Mouse (Mus musculus): ENCODE results near the gene Lin52.
A peak's percentile ranks its signal among the peaks of the same experiment; 100 is the strongest.
"Not testable (repeated sequence)": the region's sequence is repeated elsewhere in the genome, so short reads cannot be mapped to it uniquely, and the experiment has no call there.

The Lin52 gene

GRCm38 (mm10) chr12:84539537-84539936 is 88.3 kb downstream of the Lin52 start:
- not testable (repeated sequence) for DNase-seq (ENCODE audit: inconsistent ontology term)

- peak; percentile 83 for DNase-seq (ENCODE audit: inconsistent ontology term)
Measured at GRCm38 (mm10) chr12:84541391-84541958, 90.3 kb downstream of the Lin52 start.

- peak; percentile 63 for DNase-seq (ENCODE audit: inconsistent ontology term)
Measured at GRCm38 (mm10) chr12:84546028-84546427, 94.8 kb downstream of the Lin52 start.

- no peak for DNase-seq (ENCODE audit: inconsistent ontology term)
Measured at GRCm38 (mm10) chr12:84546577-84547085, 95.4 kb downstream of the Lin52 start.

DNA sequence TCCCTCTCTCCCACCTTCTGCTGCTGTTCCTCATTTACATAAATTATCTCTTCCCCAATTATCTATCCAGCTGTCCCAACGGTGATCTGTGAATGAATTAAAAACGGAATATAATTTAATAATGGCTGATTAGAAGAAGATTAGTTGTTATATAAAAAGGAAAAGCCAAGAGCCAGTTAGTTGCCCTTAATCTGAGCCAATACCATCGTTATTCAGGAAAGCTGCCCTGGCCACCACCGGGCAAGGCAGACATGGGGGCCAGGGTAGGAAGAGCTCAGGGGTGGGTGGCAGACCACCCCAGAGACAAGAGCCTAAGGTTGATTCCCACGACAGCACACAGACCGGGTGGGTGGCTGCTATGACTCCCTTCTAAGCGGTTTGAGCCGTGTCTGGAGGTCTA is 97.0 kb downstream of the Lin52 start:
- DNase-seq (ENCODE audit: inconsistent ontology term): no peak

- DNase-seq (ENCODE audit: inconsistent ontology term): no peak
Measured at GRCm38 (mm10) chr12:84555218-84555617, 104.0 kb downstream of the Lin52 start.

GRCm38 (mm10) chr12:84562558-84562957 is 111.3 kb downstream of the Lin52 start:
- no peak for DNase-seq (ENCODE audit: inconsistent ontology term)

DNA sequence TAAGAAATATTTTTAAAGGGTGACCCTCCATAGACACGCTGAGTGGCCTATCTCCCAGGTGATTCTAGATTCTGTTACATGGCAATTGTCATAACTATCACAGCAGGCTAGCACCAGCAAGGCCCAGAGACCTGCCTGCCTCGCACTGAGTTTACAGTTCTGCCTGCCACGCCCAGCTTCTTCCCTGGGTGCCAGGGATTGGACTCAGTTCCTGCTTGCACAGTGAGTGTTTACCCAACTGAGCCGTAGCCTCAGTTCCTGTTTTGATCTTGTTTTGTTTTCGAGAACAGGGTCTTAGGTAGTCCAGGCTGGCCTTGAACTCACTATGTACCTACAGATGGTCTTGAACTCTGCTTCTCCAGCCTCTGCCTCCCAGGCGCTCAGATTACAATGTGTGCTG is 116.4 kb downstream of the Lin52 start:
- no peak for DNase-seq (ENCODE audit: inconsistent ontology term)

DNA sequence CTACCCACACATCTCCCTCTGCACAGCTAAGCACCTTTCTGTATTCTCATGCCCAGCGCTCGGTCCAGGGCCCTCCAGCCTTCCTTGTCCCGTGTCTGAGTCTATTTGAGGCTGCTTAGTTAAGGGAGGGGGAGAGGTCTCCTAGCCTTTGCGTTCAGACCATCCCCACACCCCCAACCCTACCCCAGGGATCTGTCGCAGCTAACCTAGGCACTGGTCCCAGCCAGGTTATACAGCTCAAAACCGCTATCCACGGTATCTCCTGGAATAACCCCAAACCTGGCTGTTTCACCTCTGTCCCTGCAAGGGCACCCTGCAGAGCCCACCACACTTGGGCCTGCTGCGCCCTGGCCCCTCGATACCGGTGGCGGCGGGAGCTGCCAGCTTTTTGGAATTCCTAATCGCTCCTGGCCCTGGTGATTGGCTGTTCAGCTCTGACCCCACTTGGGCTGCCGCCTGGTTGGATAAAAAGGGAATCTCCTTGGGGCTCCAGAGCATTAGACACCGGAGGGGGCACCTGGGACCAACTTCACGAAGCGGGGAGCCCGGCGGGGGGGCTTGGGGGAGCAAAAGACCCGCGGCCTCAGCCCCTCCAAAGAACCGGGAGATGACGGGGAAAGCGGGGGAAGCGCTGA is 118.2 kb downstream of the Lin52 start, which contains the start of gene Vsx2:
TSS of gene Vsx2 (plus strand) at position 427 of the 635 bp plus-strand sequence.
- DNase-seq (ENCODE audit: inconsistent ontology term): peak; percentile 82

DNA sequence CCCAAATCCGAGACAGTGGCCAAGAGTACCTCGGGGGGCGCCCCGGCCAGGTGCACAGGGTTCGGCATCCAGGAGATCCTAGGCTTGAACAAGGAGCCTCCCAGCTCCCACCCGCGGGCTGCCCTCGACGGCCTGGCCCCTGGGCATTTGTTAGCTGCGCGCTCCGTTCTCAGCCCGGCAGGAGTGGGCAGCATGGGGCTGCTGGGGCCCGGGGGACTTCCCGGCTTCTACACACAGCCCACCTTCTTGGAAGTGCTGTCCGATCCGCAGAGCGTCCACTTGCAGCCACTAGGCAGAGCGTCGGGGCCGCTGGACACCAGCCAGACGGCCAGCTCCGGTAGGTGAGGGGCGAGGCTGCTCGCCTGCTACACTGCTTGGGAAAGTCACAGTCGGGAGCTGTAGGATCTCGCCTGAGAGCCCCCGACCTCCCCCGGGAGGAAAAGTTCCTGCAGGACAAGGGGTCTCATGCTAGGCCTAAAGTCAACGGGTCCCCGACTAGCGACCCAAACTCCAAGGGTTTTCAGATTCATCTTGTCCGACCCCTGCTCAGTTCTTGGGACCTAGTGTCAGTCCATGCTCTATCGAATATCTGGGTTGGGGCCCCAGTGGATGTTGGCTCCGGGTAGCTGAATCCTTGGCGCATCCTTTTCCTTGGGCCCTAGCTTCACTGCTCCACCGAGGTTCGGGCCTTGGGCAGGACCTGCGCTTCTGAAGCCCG is 118.9 kb downstream of the Lin52 start:
- DNase-seq (ENCODE audit: inconsistent ontology term): peak; percentile 59

- DNase-seq (ENCODE audit: inconsistent ontology term): peak; percentile 45
Measured at GRCm38 (mm10) chr12:84570694-84571415, 119.6 kb downstream of the Lin52 start.

GRCm38 (mm10) chr12:84571466-84572340 is 120.5 kb downstream of the Lin52 start:
- DNase-seq (ENCODE audit: inconsistent ontology term): peak; percentile 53

- DNase-seq (ENCODE audit: inconsistent ontology term): peak; percentile 22
Measured at GRCm38 (mm10) chr12:84572341-84572720, 121.1 kb downstream of the Lin52 start.

- DNase-seq (ENCODE audit: inconsistent ontology term): no peak
Measured at GRCm38 (mm10) chr12:84573094-84573493, 121.9 kb downstream of the Lin52 start.

DNA sequence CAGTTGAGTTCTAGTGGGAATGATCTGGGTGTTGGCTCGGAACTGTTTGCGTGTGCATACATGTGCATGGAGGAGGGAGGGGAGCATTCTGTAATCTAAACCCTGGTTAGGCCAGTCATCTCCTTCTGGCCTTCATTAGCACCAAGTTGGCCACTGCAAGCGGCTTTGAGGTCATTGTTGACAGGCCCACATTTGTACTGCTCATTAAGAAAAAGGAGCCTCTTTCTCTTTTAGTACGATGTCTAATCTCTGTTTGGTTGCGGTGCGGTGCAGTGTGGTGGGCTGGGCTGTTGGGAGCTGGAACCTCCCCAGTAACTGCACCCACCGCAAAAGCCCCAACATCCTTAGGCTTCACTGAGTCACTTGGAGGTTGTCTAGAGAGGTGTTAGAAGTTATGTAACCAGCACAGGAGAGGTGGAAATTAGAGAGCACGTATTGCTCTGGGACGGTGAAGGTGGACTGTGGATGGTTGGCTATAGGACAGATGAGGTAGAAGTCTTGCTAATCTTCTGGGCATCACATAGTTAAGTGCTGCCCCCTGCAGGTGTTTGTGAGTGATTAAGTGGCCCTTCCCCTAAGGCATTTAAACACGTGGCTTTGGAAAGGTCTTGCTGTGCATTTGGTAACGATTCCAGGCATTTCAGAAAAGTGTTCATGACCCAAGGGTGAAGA is 126.7 kb downstream of the Lin52 start:
- DNase-seq (ENCODE audit: inconsistent ontology term): peak; percentile 80

DNA sequence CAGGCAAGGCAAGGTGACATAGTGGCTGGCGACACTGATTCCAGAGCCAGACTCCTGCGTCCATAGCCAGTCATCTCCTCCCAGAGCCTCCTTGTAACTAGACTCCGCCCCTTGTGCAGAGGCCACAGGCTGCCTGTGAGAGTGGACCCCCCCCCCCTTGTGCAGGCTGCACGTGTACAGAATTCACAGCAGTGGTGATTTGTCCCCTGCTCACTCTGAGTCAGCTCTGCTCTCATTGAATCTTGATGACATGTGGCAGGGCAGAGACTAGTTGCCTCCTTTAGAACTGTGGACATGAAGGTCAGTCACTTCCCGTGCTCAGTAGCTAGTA is 127.2 kb downstream of the Lin52 start:
- peak; percentile 89 for DNase-seq (ENCODE audit: inconsistent ontology term)

DNA sequence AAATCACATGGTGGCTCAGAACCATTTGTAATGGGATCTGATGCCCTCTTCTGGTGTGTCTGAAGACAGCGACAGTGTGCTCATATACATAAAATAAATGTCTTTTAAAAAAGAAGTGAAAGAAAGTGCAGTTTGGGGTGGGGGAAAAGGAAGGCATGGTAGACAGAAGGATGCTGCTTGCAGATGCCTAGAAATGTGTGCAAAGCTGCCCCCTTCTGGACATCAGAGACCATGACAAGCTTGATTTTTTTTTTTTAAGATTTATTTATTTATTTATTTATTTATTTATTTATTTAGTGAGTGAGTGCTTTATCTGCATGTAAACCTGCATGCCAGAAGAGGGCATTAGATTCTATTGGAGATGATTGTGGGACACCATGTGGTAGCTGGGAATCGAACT is 130.1 kb downstream of the Lin52 start:
- no peak for DNase-seq (ENCODE audit: inconsistent ontology term)

DNA sequence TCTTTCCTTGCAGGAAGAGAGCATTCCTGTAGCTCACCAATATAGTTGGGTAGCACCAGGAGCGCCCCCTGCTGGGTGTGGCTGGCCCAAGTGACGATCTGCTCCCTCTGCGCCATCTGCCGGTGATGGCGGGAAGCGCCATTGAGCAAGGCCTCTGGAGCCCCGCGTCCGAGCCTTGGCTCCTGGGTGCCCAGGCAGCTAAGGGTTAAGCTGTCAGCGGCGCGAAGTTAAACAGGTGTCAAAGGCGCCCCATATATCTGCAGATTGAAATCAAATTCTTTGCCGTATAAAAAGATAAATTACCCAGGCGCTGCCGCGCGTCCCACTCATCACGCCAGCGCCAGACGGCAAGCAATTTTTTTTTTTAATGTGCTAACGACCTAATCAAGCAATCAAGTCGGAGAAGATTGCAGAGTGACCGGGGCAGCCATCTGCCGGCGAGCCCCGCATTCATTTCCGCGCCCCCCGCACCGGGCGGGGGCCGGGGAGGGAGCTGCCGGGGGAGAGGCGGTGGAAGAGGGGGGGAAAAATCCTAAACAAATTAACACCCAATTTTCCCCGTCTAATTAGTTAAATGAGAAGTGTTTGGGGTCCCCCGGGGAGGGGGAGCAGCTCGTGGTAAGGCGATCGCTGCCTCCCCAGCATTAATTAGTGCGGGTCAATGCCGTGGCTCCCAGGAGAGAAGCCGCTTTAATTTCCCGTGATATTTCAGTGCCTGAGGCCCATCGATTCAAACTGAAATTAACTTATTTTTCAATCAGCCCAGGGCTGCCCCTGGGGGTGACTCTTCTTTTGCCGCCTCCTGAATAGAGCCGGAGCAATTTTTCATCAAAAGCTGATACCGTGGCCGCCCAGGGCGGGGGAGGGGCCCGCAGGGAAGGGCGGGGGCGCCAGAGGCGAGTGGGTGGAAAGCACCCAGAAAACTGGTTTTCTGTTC is 138.9 kb downstream of the Lin52 start:
- peak; percentile 90 for DNase-seq (ENCODE audit: inconsistent ontology term)
